Mouse (Mus musculus) 3134 (cell line): ENCODE measurements around the gene Sez6.
A peak's percentile ranks its signal among the peaks of the same experiment; 100 is the strongest.

Source experiments
- DNase-seq: peaks from one replicate; pipeline ENCODE4 v3.0.0-alpha.2; 2011; ENCODE audit warnings: low spot score; ENCODE audit not compliant: insufficient read length; ENCODE audit errors: extremely low read depth

The Sez6 gene

DNA sequence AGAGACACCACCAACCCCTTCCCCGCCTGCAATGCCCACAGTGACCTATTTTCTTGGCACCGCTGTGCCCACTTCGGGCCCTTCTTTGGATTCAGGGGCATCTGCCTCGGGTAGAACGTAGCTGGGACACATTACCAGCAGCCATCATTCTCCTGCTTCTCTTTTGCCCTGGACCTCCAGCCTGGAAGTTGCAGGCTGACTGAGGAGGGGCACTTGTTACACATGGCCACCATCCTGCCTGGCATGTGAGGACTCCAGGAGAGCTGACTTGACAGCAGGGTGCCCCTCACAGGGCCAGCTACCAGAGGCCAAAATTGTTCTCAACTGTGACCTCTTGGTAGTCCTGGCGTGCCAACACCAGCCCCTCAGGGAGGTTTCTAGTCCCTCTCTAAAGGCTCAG lies 47.6 kb downstream of the Sez6 start:
- no peak for DNase-seq

DNA sequence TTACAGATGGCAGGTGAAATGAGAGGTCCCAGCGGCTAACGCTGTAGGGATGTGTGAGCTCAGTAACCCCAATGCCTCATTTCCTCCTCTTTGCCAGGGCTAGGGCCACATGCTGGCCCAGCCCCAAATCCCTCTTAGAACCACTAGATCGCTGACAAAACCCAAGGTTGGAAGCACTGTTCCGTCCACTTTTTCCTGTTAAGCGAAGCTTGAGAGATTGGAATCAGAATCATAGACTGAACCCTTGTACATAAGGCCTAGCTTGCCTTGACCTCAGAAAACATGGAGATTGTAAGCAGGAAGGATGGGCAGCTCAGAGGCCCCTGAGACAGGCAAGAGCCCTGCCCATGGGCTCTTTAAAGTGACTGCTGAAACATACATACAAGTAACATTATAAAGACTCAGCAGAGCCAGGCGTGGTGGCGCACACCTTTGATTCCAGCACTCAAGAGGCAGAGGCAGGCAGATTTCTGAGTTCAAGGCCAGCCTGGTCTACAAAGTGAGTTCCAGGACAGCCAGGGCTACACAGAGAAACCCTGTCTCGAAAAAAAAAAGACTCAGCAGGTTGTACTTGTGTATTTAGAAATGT lies 48.7 kb downstream of the Sez6 start:
- DNase-seq = no peak

DNA sequence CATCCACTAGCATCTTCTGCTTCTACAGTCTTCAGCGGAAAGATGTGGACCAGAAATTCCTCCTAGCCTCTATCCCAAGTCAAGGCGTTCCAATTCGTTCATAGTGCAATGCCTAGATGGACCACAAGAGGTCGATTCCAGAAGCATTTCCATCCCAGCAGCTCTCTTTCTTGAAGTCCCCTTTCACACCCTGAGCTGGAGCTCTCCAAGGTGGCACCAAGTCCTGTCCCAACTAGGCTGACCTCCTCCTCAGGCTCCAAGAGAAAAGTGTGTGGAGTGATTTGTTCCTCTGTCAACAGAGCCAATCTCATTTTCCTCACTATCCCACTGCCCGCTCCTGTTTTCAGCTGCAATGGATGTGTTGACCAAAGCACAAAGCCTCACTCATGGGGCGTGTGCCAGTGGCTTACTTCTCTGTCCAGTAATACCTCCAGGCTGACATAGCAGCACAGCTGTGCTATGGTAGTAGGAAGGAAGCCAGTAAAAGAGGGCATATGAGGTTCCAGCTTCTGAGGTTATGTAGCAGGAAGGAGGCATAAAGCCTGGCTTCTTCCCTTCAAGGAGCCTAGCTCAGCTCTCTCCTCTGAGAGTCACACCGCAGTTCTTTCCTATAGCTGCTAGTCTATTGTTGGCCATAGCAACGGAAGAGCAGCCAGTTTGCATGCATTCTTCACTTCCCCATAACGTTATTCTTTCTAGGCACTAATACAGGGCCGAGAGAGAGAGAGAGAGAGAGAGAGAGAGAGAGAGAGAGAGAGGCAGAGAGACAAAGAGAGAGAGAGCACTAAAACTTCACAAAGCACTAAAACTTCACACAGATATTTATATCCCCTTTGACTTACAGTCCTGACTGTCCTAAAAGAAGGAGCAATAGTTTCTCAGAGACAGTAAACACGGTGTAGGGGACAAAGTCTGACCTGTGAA lies 49.9 kb downstream of the Sez6 start:
- DNase-seq = no peak

DNA sequence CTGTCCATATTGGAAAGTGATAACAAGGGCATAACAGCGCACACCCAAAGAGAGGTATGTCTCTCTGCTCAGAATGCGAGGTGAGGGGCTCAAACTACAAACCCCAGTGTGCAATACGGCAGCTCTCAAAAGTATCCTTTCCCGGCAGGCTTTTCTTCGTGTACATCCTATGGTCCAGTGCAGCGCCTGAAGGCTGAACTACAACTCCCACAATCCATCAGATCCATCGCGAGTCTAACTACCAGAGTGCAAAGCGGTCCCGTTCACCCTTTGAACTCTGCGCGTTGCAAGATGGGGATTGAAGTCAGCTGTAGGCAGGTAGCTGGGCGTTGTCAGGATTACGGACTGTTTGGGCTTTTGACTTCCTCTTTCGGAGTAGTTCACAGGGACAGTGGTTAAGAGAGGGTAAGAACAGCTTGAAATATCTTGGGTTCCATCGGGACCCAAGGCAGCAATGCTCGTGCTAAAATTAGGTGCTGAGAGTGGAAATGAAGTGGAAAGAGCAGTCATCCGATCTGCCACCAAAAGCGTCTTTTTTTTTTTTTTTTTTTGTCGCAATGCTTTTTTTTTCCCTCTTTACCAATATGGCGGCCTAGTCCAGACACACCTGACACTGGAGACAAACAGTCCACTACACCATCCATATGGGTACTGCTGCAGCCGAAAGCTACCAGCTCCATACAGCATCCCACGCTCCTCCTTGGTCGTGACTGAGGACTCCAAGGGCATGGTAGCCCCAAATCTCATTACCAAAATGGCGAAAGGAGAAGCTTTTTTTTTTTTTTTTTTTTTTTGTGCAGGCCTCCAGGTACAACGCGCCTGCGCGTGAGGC lies 51.2 kb downstream of the Sez6 start:
- peak; percentile 85 for DNase-seq

DNA sequence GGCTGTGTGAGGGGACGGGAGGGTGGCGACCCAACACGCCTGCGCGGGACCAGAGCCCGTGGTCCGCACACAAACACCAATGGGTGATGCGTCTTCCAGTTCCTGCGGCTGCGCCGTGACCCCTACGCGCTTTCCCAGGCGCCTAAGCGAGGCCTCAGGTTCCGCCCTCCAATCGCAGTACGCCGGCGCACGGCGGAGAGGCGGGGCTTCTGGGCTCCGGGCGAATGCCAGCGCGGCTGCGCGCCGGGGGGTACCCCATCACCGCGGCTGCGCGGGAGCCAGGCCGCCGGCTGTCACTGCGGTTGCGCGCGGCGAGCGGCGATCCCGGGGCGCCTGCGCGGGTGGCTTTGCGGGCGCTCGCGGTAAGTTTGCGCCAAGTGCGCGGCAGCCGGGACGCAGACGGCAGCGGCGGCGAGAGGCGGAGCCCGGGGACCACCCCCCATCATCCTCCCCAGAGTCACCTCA lies 51.9 kb downstream of the Sez6 start, which contains the start of gene Phf12:
Gene Phf12 (plus strand): TSS at position 314 of the 465 bp plus-strand sequence.
- peak; percentile 100 for DNase-seq

DNA sequence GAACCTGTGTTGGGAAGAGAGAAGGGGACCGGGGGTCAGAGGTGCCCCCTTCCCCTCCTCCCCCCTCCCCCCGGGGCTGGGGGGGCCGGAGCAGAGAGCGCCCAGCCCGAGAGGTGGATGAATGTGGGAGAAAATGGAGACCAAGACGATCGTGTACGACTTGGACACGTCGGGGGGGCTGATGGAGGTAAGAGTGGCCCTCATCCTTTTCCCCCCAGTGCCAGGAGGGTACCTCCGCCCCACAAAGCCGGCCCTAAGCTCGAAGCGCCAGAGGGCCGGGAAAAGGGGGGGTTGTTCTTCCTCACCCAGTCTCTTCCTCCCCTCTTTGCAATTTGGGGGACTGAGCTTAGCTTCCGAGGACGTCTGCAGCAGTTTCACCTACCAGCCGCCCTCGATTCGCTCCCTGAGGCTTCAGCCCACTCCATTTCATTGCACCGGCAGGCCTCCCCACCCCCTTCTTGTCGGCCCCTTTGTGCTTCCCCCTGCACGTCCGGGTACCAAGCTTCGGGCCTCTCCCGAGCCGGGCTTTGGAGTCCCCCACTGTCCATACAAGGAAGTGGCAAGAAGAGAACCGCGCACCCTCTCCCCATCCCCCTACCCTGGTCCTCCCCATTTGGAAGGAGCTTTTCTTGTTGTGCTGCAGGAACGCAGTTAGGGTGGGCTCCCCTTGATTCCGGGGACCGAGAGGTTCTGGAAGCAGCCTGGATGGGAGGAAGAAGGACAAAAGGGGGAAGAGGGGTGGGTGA lies 52.8 kb downstream of the Sez6 start:
- DNase-seq = peak; percentile 68

DNA sequence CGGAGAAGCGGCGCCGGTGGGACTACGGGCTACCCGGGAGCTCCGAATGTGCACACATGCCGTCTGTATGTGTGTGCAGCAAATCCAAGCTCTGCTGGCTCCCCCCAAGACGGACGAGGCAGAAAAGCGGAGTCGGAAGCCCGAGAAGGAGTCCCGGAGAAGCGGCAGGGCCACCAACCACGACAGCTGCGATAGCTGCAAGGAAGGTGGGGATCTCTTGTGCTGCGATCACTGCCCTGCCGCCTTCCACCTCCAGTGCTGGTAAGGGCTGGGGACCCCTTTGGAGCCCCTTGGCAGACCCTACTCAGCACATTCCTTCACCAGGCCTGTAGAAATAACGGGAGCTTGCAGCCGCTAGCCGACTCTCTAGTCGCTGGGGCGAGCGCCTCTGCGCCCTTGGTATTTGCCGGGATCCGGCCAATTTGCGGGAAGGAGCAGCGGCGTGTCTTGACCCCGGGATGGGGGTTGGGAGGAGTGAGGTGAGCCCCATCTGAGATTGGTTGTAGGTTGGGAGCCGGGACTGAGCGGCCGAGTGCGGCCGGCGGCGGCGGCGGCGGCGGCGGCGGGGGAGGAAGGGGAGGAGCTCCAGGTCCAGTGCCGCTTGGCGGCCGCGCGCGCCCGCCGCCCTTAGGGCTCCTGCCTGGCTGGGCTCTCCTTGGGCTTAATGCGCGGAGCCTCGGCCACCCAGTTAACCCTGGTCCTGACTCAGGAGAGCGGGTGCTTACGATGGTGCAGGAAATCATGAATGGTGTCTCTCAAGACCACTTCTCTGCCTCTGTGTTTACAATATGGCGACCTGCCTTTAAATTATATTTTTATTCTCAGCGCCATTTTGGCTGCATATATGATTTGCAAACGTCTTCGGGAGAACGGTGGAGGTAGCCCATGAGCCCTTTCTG lies 53.6 kb downstream of the Sez6 start:
- DNase-seq = peak; percentile 78

DNA sequence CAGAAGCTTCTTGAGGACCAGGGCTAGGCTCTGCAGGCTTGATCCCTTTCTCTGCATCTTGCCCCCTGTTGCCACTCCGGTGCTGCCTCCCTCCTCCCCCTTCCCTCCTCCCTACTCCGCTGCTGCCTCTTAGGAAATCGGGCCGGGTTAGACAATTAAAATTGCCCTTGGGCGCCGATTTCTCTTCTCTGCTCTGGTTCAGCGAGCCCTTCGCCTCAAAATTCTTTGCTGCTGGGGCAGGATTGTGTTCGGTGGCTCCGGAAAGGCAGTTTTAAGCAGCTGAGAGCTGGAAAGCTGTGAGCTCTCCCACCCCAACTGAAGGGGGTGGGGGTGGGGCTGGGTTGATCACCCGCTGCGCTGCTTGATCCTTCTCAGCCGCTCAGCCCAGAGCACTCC lies 54.2 kb downstream of the Sez6 start:
- DNase-seq = no peak

DNA sequence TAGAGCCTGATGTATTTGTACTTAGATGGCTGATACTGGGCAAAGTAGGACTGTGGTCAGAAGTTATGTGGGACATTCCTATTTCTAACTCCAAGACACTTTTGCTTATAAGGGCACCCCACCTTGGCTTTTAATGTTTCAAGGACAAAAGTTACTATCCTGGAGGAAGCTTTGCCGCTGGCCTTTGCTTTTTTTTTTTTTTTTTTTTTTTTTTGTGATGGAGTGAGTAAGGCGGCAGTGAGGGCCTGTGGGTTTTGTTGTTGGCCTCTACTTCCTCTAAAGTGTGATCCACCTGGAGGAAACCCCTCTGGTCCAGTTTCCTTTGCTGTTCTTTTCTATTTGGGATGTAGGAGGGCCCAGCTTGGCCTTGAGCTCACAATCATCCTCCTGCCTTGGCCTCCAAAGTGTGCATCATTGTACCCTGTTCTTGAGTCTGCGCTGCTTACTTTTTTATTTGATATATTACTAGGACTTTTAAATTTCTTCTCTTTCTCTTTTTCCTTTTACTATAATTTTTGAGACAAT lies 55.0 kb downstream of the Sez6 start:
- no peak for DNase-seq

DNA sequence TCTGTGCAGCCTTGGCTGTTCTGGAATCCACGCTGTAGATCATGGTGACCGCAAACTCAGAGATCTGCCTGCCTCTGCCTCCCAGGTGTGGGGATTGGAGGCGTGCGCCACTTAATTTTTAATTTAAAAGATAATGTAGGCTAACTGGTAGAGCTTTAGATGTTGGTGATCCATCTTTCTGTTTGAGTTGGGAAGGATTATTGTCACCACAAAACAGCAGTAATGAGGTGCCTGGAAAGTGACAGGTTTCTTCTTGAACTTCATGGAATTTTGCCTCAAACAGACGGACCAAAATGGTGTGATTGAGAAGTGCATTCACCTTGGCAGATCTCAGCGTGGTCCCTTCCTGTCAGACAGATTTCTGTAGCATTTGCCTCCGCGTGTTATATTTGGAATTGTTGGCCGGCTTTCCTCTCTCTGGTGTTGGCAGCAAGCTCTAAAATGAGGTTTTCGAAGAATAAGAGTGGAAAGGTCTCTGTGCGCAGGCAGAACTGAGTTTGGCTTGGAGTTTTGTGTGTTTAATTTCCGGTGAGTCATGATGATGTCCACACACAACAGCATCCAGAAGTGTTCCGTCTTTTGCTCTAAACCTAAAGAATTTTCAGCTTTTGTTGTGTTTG lies 58.6 kb downstream of the Sez6 start:
- no peak for DNase-seq

DNA sequence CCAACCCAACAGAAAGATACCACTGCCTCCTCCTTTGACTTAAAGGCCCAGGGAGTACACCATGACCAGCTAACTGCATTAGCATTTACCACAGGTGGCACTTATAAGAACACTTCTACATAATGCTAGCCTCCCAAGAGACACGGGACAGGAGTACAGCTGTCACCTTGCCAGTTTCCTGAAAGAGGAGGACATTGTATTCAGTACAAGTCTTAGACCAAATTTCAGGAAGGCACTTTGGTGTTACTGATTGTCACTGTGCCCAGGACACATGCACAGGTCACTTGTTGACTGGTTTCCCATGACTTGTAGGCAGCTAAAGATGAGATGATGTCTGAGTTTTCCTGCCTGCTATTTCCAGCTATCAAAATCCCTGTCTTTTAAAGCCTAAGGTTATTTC lies 65.0 kb downstream of the Sez6 start:
- no peak for DNase-seq

DNA sequence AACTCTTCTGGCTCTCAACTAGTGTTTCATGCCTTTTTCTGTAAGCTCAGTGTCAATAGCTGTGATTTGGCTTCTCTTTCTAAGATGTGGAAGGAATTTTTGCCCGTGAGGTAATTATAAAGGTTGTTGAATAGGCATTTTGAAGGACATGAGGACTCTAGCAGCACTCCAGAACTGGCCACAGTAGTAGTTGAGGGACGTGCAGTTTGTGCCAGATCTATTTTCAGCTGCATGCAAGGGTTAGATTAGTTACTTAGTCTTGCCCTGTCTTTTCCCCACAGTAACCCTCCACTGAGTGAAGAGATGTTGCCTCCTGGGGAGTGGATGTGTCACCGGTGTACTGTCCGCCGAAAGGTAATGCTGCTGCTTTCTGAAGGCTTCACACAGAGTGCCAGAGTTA lies 75.8 kb downstream of the Sez6 start:
- DNase-seq = no peak

DNA sequence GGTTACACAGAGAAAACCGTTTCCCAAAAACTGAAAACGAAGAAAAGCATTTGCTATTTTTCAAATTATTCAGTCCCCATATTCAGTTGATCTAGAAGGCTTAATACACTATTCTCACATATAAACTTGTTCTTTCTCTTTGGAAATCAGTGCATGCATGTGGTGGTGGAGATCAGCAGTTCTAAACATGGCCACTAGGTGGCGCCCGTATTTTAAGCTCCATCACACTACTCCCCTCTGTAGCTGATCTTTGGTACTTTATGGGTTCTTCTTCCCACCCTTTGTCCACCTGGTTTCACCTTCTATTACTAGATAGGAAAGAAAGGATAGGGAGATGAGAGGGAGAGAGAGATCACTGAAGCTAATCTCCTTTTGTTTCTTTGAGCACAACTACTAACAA lies 89.1 kb downstream of the Sez6 start:
- no peak for DNase-seq

DNA sequence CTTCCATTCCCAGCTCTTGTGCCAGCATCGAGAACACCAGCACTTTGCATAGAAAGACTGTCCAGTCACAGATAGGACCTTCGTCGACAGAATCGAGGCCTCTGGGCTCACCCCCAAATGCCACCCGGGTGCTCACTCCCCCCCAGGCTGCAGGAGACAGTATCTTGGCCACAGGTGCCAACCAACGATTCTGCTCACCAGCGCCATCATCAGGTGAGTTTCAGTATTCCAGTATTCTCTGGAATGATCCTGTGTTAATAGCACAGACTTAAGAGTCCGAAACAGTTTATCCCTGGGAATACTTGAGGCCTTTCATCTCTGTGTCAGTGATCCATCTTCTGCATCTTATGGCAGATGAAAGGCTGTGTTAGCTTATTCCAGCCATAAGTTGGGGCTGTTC lies 93.0 kb downstream of the Sez6 start:
- peak; percentile 32 for DNase-seq
